Mouse (Mus musculus) neural tube, embryonic 13.5 days (tissue): ENCODE measurements around the gene Trmt61a. TPM values are rescaled to one million over a fixed set of nuclear protein-coding genes. Genes with fewer than 3 reads are reported as not detected.
"Not testable (repeated sequence)": the region's sequence is repeated elsewhere in the genome, so short reads cannot be mapped to it uniquely, and the experiment has no call there.

ENCODE experiments used
- ATAC-seq: fragments of 200-750 bp; cut with Nextera tagmentation; 2 replicates; pipeline ENCODE4 v1.8.0; 2017; ENCODE audit warnings: low read depth, mild to moderate bottlenecking, moderate TSS enrichment, moderate library complexity
- H3K27ac ChIP-seq: fragments of 300-500 bp; sonication (generic); replicated peaks from 2 replicates; pipeline ENCODE4 v1.5.1; 2015; ENCODE audit warnings: moderate library complexity, mild to moderate bottlenecking, inconsistent platforms
- H3K27me3 ChIP-seq: fragments of 300-500 bp; sonication (generic); 2 replicates; pipeline ENCODE4 v1.6.1; 2015; ENCODE audit warnings: mild to moderate bottlenecking, inconsistent platforms
- H3K36me3 ChIP-seq: fragments of 300-500 bp; sonication (generic); 2 replicates; pipeline ENCODE4 v1.6.1; 2015; ENCODE audit warnings: mild to moderate bottlenecking, inconsistent platforms
- H3K4me1 ChIP-seq: fragments of 300-500 bp; sonication (generic); replicated peaks from 2 replicates; pipeline ENCODE4 v1.6.1; 2015; ENCODE audit warnings: inconsistent platforms
- H3K4me2 ChIP-seq: fragments of 300-500 bp; sonication (generic); 2 replicates; pipeline ENCODE4 v1.6.1; 2015; ENCODE audit warnings: inconsistent platforms, mild to moderate bottlenecking, moderate library complexity
- H3K4me3 ChIP-seq: fragments of 300-500 bp; sonication (generic); 2 replicates; pipeline ENCODE4 v1.5.1; 2015; ENCODE audit warnings: mild to moderate bottlenecking, inconsistent platforms
- H3K9ac ChIP-seq: fragments of 300-500 bp; sonication (generic); 2 replicates; pipeline ENCODE4 v1.6.1; 2015; ENCODE audit warnings: moderate library complexity, mild to moderate bottlenecking, inconsistent platforms
- H3K9me3 ChIP-seq: fragments of 300-500 bp; sonication (generic); 2 replicates; pipeline ENCODE4 v1.6.1; 2016; ENCODE audit warnings: inconsistent platforms
- WGBS: fragments of 180-500 bp; shearing (Covaris S2); methylation state at CpG from one replicate; pipeline ENCODE4 v1.1.7; 2015; 5-methylcytosine and 5-hydroxymethylcytosine counted together
- polyA plus RNA-seq: library from polyadenylated mRNA; unstranded; fragments of >200 nt; fragmentation: Nextera tagmentation; extraction: Ambion mirVana; gene quantifications from 2 replicates; pipeline ENCODE4 v1.2.1, GENCODE M21; 2015

The Trmt61a gene
- polyA plus RNA-seq, 1 experiment from 2014 or later, result 7.2 TPM

DNA sequence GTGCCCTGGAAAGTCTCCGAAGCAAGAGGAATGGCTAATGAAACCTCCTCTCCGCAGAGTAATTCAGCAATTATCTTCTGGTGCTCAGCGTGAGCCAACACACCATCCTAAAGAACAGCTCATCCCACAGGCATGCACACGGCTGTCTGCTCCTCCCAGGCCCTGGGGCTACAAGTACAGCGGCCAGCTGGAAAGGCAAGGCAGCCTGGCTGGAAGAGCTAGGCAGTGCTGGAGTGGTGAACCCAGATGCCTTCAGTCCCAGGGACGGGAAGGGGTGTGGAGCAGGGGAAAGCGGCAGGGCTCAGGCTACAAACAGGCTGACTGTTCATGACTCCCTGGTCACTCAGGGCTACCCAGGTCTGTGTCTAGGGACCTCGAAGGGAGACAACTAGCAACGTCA is 26.7 kb downstream of the Trmt61a start:
- Histone ChIP-seq H3K9me3 (no peaks in the 10 kb centered on the region), H3K4me3 (no peak overlapping the region), H3K36me3 (peaks cover 21% of the 10 kb centered on the region), H3K27me3 (no peaks in the 10 kb centered on the region), H3K4me2 (no peak overlapping the region), H3K9ac (no peak overlapping the region; the same call in 1 of the 2 replicates), H3K4me1 (peaks cover 11% of the 10 kb centered on the region), H3K27ac (peak overlapping the region; percentile 74)
- WGBS, result 33% methylated on average over 9 of the region's 9 CpGs
- ATAC-seq, result peak; percentile 55; the same call in 1 of the 2 replicates

GRCm38 (mm10) chr12:111705186-111705973 is 27.5 kb downstream of the Trmt61a start:
- Histone ChIP-seq H3K27ac (peak overlapping the region; percentile 74), H3K9me3 (no peaks in the 10 kb centered on the region), H3K27me3 (no peaks in the 10 kb centered on the region), H3K36me3 (peaks cover 29% of the 10 kb centered on the region), H3K9ac (no peak overlapping the region), H3K4me1 (peaks cover 11% of the 10 kb centered on the region), H3K4me3 (no peak overlapping the region), H3K4me2 (no peak overlapping the region)
- ATAC-seq, result no peak
- WGBS, result 80% methylated on average over 15 of the region's 15 CpGs

DNA sequence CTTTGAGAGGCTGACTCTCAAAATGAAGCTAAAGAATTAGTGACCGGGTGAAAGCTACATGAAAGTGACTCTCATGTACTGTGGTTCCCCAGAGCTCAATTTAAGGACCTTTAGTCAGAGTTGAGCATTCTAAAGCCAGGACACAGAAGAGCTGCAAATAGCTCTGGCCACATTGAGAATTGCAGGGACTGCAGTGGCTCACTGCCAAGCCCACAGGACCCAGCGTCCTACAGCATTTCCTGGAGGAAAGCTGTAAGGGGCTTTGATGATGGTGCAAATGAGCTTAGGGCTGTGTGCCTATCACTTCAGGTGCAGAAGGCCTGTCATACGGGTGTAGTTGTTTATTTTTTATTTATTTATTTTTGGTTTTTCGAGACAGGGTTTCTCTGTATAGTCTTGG is 30.3 kb downstream of the Trmt61a start:
- no peak overlapping the region for H3K9ac ChIP-seq
- 83% methylated on average over 4 of the region's 4 CpGs for WGBS
- H3K4me2 ChIP-seq, result no peak overlapping the region
- ATAC-seq, result no peak
- H3K4me3 ChIP-seq, result no peak overlapping the region
- no peaks in the 10 kb centered on the region for H3K9me3 ChIP-seq
- H3K27ac ChIP-seq, result no peak overlapping the region
- peaks cover 39% of the 10 kb centered on the region for H3K36me3 ChIP-seq
- H3K4me1 ChIP-seq, result peaks cover 26% of the 10 kb centered on the region
- H3K27me3 ChIP-seq, result no peaks in the 10 kb centered on the region

DNA sequence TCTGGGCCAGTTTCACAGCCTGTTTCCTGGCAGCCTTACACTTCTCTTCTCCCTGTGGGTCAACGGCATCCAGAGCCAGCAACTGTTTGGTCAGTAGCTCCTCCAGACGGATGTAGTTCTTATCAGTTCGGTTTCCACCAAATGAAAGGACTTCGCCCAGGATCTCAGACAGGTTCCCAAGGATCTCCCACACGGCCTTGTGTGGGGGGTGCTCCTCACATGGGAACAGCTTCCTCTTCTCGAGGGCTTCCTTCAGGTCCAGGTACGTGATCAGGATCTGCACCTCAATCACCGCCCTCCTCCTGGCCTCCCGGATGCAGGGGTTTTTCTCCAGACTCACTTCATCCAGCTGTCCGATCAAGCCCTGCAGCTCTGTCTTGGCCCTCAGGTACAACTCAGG is 32.2 kb downstream of the Trmt61a start:
- Histone ChIP-seq H3K9me3 (no peaks in the 10 kb centered on the region), H3K36me3 (peaks cover 42% of the 10 kb centered on the region), H3K4me2 (no peak overlapping the region), H3K9ac (no peak overlapping the region), H3K27ac (no peak overlapping the region), H3K27me3 (no peaks in the 10 kb centered on the region), H3K4me1 (peaks cover 32% of the 10 kb centered on the region), H3K4me3 (no peak overlapping the region)
- WGBS, result 93% methylated on average over 10 of the region's 10 CpGs
- no peak for ATAC-seq

DNA sequence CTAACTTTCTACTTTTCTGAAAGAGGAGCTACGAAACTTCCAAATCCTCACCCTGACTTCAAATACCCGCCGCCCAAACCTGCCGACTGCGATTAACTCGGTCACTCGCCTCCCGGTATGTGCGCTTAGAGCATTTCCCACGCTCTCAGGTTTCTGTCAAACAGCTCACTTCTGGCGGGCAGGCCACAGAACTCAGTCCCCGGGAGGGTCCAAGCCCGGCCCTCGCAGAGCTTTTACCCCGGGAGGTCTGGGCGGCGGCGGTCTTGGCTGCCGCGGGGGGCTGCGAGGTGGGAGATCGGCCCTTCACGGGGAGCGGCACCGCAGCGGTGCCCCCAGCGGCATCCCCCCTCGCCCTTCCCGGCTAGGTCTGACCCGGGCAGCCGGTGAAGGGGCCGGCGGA is 34.6 kb downstream of the Trmt61a start:
- WGBS, result under 1% methylated on average over 33 of the region's 33 CpGs
- ATAC-seq, result peak; percentile 57; the same call in 1 of the 2 replicates
- H3K27me3 ChIP-seq, result no peaks in the 10 kb centered on the region

DNA sequence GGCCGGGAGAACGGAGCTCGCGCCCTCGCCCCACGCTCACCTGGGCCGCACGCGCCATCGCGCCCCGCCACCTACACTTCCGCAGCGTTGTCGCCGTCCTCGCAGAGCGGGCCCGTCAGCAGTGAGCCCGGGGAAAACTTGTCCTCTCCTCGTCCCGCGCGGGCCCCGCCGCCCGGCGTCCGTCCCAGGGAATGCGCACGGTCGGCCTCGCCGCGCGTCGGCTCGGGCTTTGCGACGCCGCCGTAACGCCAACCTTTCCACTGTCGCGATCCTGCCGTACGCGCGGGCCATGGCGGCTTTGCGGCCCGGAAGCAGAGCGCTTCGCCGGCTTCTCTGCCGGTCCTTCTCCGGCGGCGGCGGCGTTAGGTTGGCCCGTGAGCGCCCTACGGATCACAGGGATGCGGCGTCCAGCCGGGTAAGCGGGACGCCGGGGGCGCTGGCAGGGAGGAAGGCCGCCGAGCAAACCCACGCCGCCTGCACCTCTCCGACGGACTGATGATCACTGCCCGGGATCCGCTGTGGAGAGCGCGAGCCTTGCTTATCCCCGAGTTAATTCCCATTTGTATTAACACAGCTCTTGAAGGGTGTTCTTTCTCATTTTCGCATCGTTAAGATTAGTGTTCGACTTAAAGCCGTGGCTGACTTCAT is 35.2 kb downstream of the Trmt61a start, which contains the start of the genes Bag5 and Apopt1:
TSS of gene Bag5 (minus strand) at position 254 of the 648 bp plus-strand sequence.
TSS of gene Apopt1 (plus strand) at position 258 of the 648 bp plus-strand sequence.
- 1% methylated on average over 83 of the region's 86 CpGs for WGBS
- peak; percentile 96 for ATAC-seq
- peak within 1 kb of the TSS; percentile 99 for H3K4me3 ChIP-seq

More for the DNA sequence above, 34.6 kb downstream of the Trmt61a start:
- no peaks in the 10 kb centered on the region for H3K9me3 ChIP-seq
- peak overlapping the region; percentile 80 for H3K27ac ChIP-seq
- H3K4me2 ChIP-seq, result peak overlapping the region; percentile 91
- H3K9ac ChIP-seq, result peak overlapping the region; percentile 98
- H3K4me3 ChIP-seq, result peak overlapping the region; percentile 99
- H3K4me1 ChIP-seq, result peaks cover 30% of the 10 kb centered on the region
- peaks cover 54% of the 10 kb centered on the region for H3K36me3 ChIP-seq

GRCm38 (mm10) chr12:111713880-111714279 is 36.0 kb downstream of the Trmt61a start:
- not testable (repeated sequence) for H3K9me3 ChIP-seq, H3K27ac ChIP-seq, ATAC-seq, H3K27me3 ChIP-seq
- WGBS, result 81% methylated on average over 6 of the region's 6 CpGs
- H3K4me3 ChIP-seq, result peak overlapping the region; percentile 99
- peak overlapping the region; percentile 91 for H3K4me2 ChIP-seq
- peaks cover 42% of the 10 kb centered on the region for H3K36me3 ChIP-seq
- 0 out of 2 replicates have a peak overlapping the region, but pooled peaks have one; percentile 98 for H3K9ac ChIP-seq
- H3K4me1 ChIP-seq, result peaks cover 39% of the 10 kb centered on the region

More for the DNA sequence above, 35.2 kb downstream of the Trmt61a start, which contains the start of the genes Bag5 and Apopt1:
- peak within 1 kb of the TSS; percentile 91 for H3K4me2 ChIP-seq
- peaks cover 47% of the 10 kb centered on the region for H3K36me3 ChIP-seq
- H3K4me1 ChIP-seq, result peaks cover 31% of the 10 kb centered on the region
- H3K27ac ChIP-seq, result peak within 1 kb of the TSS; percentile 80
- no peaks in the 10 kb centered on the region for H3K9me3 ChIP-seq
- H3K27me3 ChIP-seq, result no peaks in the 10 kb centered on the region
- peak within 1 kb of the TSS; percentile 98 for H3K9ac ChIP-seq

DNA sequence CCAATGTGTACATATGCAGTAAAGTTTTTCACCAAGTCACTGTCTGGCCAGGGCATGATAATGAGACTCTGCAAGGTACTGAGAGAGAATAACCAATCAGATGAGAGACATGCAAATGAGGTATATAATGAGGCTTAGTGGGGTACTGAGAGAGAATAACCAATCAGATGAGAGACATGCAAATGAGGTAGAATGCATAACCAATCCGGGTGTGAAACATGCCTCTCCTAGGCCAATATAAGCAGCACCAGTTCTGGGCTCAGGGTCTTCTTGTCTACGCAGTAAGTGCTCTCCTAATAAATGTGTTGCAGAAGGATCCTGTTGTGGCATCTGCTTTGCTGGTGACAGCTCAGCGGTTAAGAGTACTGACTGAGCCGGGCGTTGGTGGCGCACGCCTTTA is 38.6 kb downstream of the Trmt61a start:
- no peak overlapping the region for H3K4me2 ChIP-seq
- 94% methylated on average over 7 of the region's 7 CpGs for WGBS

GRCm38 (mm10) chr12:111718656-111719055 is 40.8 kb downstream of the Trmt61a start:
- H3K27ac ChIP-seq, result peak overlapping the region; percentile 70
- no peaks in the 10 kb centered on the region for H3K27me3 ChIP-seq
- H3K9ac ChIP-seq, result peak overlapping the region; percentile 43; the same call in 1 of the 2 replicates
- H3K4me2 ChIP-seq, result peak overlapping the region; percentile 1; the same call in 1 of the 2 replicates
- WGBS, result 38% methylated on average over 8 of the region's 8 CpGs
- no peak for ATAC-seq
- peaks cover 23% of the 10 kb centered on the region for H3K36me3 ChIP-seq
- H3K9me3 ChIP-seq, result no peaks in the 10 kb centered on the region
- H3K4me3 ChIP-seq, result no peak overlapping the region
- peaks cover 29% of the 10 kb centered on the region for H3K4me1 ChIP-seq

More for the DNA sequence above, 38.6 kb downstream of the Trmt61a start:
- Histone ChIP-seq H3K4me3 (no peak overlapping the region), H3K27ac (no peak overlapping the region), H3K9ac (no peak overlapping the region), H3K9me3 (no peaks in the 10 kb centered on the region), H3K4me1 (peaks cover 39% of the 10 kb centered on the region), H3K36me3 (peaks cover 16% of the 10 kb centered on the region), H3K27me3 (no peaks in the 10 kb centered on the region)
- no peak for ATAC-seq

DNA sequence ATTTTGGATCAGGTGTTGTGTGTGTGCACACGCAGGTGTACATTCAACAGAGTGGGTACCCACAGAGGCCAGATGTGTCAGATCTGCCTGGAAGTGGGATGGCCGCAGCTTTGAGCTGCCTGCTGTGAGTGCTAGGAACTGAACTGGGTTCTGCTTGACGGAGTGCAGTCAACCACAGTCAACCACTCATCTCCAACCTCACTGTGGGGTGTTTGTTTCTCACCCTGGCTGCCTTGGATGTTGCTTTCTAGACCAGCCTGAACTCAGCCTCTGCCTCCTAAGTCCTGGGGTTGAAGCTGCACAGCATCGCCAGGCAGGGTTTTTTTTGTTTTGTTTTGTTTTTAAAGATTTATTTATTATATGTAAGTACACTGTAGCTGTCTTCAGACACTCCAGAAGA is 42.3 kb downstream of the Trmt61a start:
- 84% methylated on average over 4 of the region's 4 CpGs for WGBS
- H3K4me1 ChIP-seq, result peaks cover 14% of the 10 kb centered on the region
- H3K9ac ChIP-seq, result no peak overlapping the region
- no peaks in the 10 kb centered on the region for H3K9me3 ChIP-seq
- ATAC-seq, result no peak
- H3K36me3 ChIP-seq, result peaks cover 32% of the 10 kb centered on the region
- H3K27ac ChIP-seq, result no peak overlapping the region
- H3K27me3 ChIP-seq, result no peaks in the 10 kb centered on the region
- H3K4me3 ChIP-seq, result no peak overlapping the region
- H3K4me2 ChIP-seq, result no peak overlapping the region

GRCm38 (mm10) chr12:111722654-111723053 is 44.7 kb downstream of the Trmt61a start:
- no peak overlapping the region for H3K27ac ChIP-seq
- H3K9me3 ChIP-seq, result no peaks in the 10 kb centered on the region
- no peak overlapping the region for H3K4me2 ChIP-seq
- H3K9ac ChIP-seq, result no peak overlapping the region
- H3K36me3 ChIP-seq, result peaks cover 41% of the 10 kb centered on the region
- no peak for ATAC-seq
- H3K4me1 ChIP-seq, result peaks cover 14% of the 10 kb centered on the region
- H3K27me3 ChIP-seq, result no peaks in the 10 kb centered on the region
- 78% methylated on average over 9 of the region's 9 CpGs for WGBS
- no peak overlapping the region for H3K4me3 ChIP-seq
